Mouse (Mus musculus): ENCODE results near the gene Olfr1166.
"Not testable (repeated sequence)": the region's sequence is repeated elsewhere in the genome, so short reads cannot be mapped to it uniquely, and the experiment has no call there.

Olfr1166 gene

GRCm38 (mm10) chr2:88128172-88128571 is at the start of gene Olfr1166:
Olfr1166 (minus strand) TSS chr2:88128272.
- DNase-seq (ENCODE audit: low spot score): no peak

- DNase-seq (ENCODE audit: low spot score): not testable (repeated sequence)
Measured at GRCm38 (mm10) chr2:88155093-88155492, 27.0 kb upstream of the Olfr1166 start, which contains the start of gene Olfr1167. Olfr1167 (minus strand) TSS chr2:88155193.

GRCm38 (mm10) chr2:88093866-88094265 is 34.2 kb downstream of the Olfr1166 start, which contains the start of gene Olfr1164:
Olfr1164 (minus strand) TSS chr2:88093966.
- DNase-seq (ENCODE audit: low spot score): no peak

Data from embryo, embryonic 10 days (tissue).